Comparison of ENCODE assay signal across 43 mouse cellular contexts in the genomic region with DNA sequence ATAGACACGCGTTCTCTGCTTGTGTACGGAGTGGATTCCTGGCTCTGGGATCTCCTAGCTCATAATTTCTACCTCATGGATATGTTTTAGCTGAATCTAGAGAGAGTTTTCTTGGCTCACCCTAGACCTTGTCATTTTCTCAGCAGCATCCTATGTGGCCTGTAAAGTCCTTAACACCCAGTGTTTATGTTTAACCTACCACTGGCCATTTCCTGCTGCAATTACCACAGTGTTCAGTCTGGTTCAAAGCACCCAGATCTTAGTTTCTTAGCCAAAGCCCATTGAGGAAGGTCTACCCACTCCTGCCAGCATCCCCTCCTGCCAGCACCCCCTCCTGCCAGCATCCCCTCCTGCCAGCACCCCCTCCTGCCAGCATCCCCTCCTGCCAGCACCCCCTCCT. TPM values are rescaled to one million over a fixed set of nuclear protein-coding genes. Genes with fewer than 3 reads are reported as not detected.
"Had no signal": no experiment of that assay in that cellular context is flagged by ENCODE, and none has a peak within 500 bp of the region (broad histone marks: within the 10 kb centered on the region; RNA-seq: fewer than 3 reads in every experiment).

No protein-coding gene starts in this region.

- H3K9ac ChIP-seq: heart, embryonic 13.5 days; heart, embryonic 15.5 days; hindbrain, embryonic 12.5 days; hindbrain, embryonic 15.5 days; kidney, embryonic 15.5 days; limb, embryonic 13.5 days; limb, embryonic 15.5 days; liver, embryonic 12.5 days; liver, embryonic 14.5 days had no signal

- H3K27ac ChIP-seq: gastrocnemius, adult 2 months; heart, embryonic 13.5 days; heart, embryonic 15.5 days; hindbrain, embryonic 10.5 days; hindbrain, embryonic 12.5 days; hindbrain, embryonic 15.5 days; hindbrain, postnatal 0 days; kidney, embryonic 15.5 days; kidney, postnatal 0 days; limb, embryonic 13.5 days; limb, embryonic 15.5 days; liver, embryonic 12.5 days; liver, embryonic 14.5 days had no signal

- ATAC-seq: hindbrain, postnatal 0 days; intestine, postnatal 0 days; liver, embryonic 12.5 days had no signal

- DNase-seq: gastrocnemius, adult 2 months; gastrocnemius, postnatal 10 days; gastrocnemius, postnatal 25 days; heart, adult 18-20 months; heart, postnatal 4 days; kidney, adult 18-20 months; kidney, adult 9 months; kidney, postnatal 14 days; kidney, postnatal 36 days; layer of hippocampus, adult 9-11 months; layer of hippocampus, postnatal 36 days; left cerebral cortex, postnatal 4 days had no signal

- H3K36me3 ChIP-seq: hindbrain, embryonic 10.5 days; hindbrain, embryonic 12.5 days; hindbrain, embryonic 15.5 days had no signal

- H3K4me1 ChIP-seq: hindbrain, embryonic 12.5 days; hindbrain, embryonic 15.5 days; limb, embryonic 13.5 days; limb, embryonic 15.5 days had no signal

- H3K4me3 ChIP-seq: gastrocnemius, adult 2 months; heart, embryonic 10.5 days; heart, embryonic 13.5 days; heart, embryonic 15.5 days; hindbrain, embryonic 10.5 days; hindbrain, embryonic 12.5 days; hindbrain, embryonic 15.5 days; kidney, embryonic 15.5 days; limb, embryonic 13.5 days; limb, embryonic 15.5 days; liver, embryonic 12.5 days had no signal

- H3K4me2 ChIP-seq: heart, embryonic 13.5 days; heart, embryonic 15.5 days; hindbrain, embryonic 12.5 days; hindbrain, embryonic 15.5 days; kidney, embryonic 15.5 days; limb, embryonic 13.5 days; limb, embryonic 15.5 days; liver, embryonic 12.5 days had no signal

- H3K27me3 ChIP-seq: heart, embryonic 13.5 days; heart, embryonic 15.5 days; hindbrain, embryonic 12.5 days; hindbrain, embryonic 15.5 days; kidney, embryonic 15.5 days; limb, embryonic 13.5 days; limb, embryonic 15.5 days; liver, embryonic 12.5 days had no signal

- H3K9me3 ChIP-seq: heart, embryonic 10.5 days; heart, embryonic 15.5 days; hindbrain, embryonic 10.5 days; hindbrain, embryonic 12.5 days; hindbrain, embryonic 15.5 days; kidney, embryonic 15.5 days; limb, embryonic 13.5 days; limb, embryonic 15.5 days; liver, embryonic 12.5 days had no signal

RNA-seq across cellular contexts. Expression of a gene that starts 15.8 kb away (rescaled TPM):
- total RNA-seq: gastrocnemius, adult 2 months; gastrocnemius, postnatal 10 days; gastrocnemius, postnatal 25 days; gastrocnemius, postnatal 4 days; granulocyte monocyte progenitor cell, adult 5-6 weeks; heart, adult 18-20 months; heart, adult 8-10 months; heart, postnatal 25 days; heart, postnatal 4 days; hindbrain, postnatal 0 days; layer of hippocampus, adult 18-20 months; layer of hippocampus, adult 8-10 months; layer of hippocampus, postnatal 14 days; layer of hippocampus, postnatal 36 days; left cerebral cortex, adult 18-20 months; left cerebral cortex, adult 8-10 months; left cerebral cortex, postnatal 10 days; left cerebral cortex, postnatal 25 days; left cerebral cortex, postnatal 4 days; liver, adult 2 months had no signal
- polyA plus RNA-seq: frontal cortex, adult 2 months; heart, embryonic 10.5 days; heart, embryonic 13.5 days; heart, embryonic 15.5 days; heart, postnatal 0 days; hindbrain, embryonic 10.5 days; hindbrain, embryonic 12.5 days; hindbrain, embryonic 15.5 days; hindbrain, postnatal 0 days; intestine, embryonic 14.5 days; intestine, postnatal 0 days; kidney, embryonic 15.5 days; kidney, postnatal 0 days; large intestine, adult 2 months; limb, embryonic 11.5 days; limb, embryonic 13.5 days; limb, embryonic 15.5 days; liver, adult 2 months; liver, embryonic 12.5 days; liver, embryonic 14.5 days had no signal

RNA-seq across cellular contexts. Expression of a gene that starts 45.3 kb away (rescaled TPM):
- total RNA-seq: gastrocnemius, adult 2 months; gastrocnemius, postnatal 10 days; gastrocnemius, postnatal 25 days; gastrocnemius, postnatal 4 days; granulocyte monocyte progenitor cell, adult 5-6 weeks; heart, adult 18-20 months; heart, adult 8-10 months; heart, postnatal 25 days; heart, postnatal 4 days; hindbrain, postnatal 0 days; layer of hippocampus, adult 18-20 months; layer of hippocampus, adult 8-10 months; layer of hippocampus, postnatal 14 days; layer of hippocampus, postnatal 36 days; left cerebral cortex, adult 18-20 months; left cerebral cortex, adult 8-10 months; left cerebral cortex, postnatal 10 days; left cerebral cortex, postnatal 25 days; left cerebral cortex, postnatal 4 days; liver, adult 2 months had no signal
- polyA plus RNA-seq: frontal cortex, adult 2 months; heart, embryonic 10.5 days; heart, embryonic 13.5 days; heart, embryonic 15.5 days; heart, postnatal 0 days; hindbrain, embryonic 10.5 days; hindbrain, embryonic 12.5 days; hindbrain, embryonic 15.5 days; hindbrain, postnatal 0 days; intestine, embryonic 14.5 days; intestine, postnatal 0 days; kidney, embryonic 15.5 days; kidney, postnatal 0 days; large intestine, adult 2 months; limb, embryonic 11.5 days; limb, embryonic 13.5 days; limb, embryonic 15.5 days; liver, adult 2 months; liver, embryonic 12.5 days; liver, embryonic 14.5 days had no signal
